Mouse (Mus musculus): ENCODE data around the gene Cd3eap.

GRCm38 (mm10) chr7:19394484-19394883 is 35.2 kb upstream of the Cd3eap start:
- TF ChIP-seq EP300 (IDR thresholded peaks at IDR 0.05; ENCODE audit: low read depth) (no peak), CTCF (IDR thresholded peaks at IDR 0.05; ENCODE audit: low read depth) (no peak)

Measured in liver, embryonic 14.5 days (tissue).